Mouse (Mus musculus): ENCODE results near the gene Psmb3. TPM values are rescaled to one million over a fixed set of nuclear protein-coding genes. Genes with fewer than 3 reads are reported as not detected.

Psmb3 gene
- polyA plus RNA-seq, 1 experiment from 2014 or later, result 475 TPM

GRCm38 (mm10) chr11:97747773-97748172, 44.6 kb downstream of the Psmb3 start:
- WGBS, result 88% methylated on average over 8 of the region's 8 CpGs
- H3K27me3 ChIP-seq, result no peaks in the 10 kb centered on the region
- no peak overlapping the region for H3K4me3 ChIP-seq (replicated peaks)
- H3K36me3 ChIP-seq, result peaks cover 67% of the 10 kb centered on the region
- no peaks in the 10 kb centered on the region for H3K9me3 ChIP-seq (replicated peaks)
- H3K9ac ChIP-seq, result no peak overlapping the region
- peaks cover 13% of the 10 kb centered on the region for H3K4me1 ChIP-seq
- H3K27ac ChIP-seq, result no peak overlapping the region
- no peak for ATAC-seq (replicated peaks; ENCODE audit: low FRiP score)
- no peak overlapping the region for H3K4me2 ChIP-seq

- no peaks in the 10 kb centered on the region for H3K9me3 ChIP-seq (replicated peaks)
- WGBS, result 82% methylated on average over 5 of the region's 5 CpGs
- H3K9ac ChIP-seq, result no peak overlapping the region
- H3K4me1 ChIP-seq, result peaks cover 6% of the 10 kb centered on the region
- peaks cover 75% of the 10 kb centered on the region for H3K36me3 ChIP-seq
- ATAC-seq (replicated peaks; ENCODE audit: low FRiP score), result no peak
- H3K27me3 ChIP-seq, result no peaks in the 10 kb centered on the region
- H3K4me2 ChIP-seq, result no peak overlapping the region
- H3K27ac ChIP-seq, result no peak overlapping the region
- no peak overlapping the region for H3K4me3 ChIP-seq (replicated peaks)
Observed at GRCm38 (mm10) chr11:97748496-97748895, 45.3 kb downstream of the Psmb3 start.

GRCm38 (mm10) chr11:97753277-97753676, 50.1 kb downstream of the Psmb3 start:
- 92% methylated on average over 8 of the region's 8 CpGs for WGBS

GRCm38 (mm10) chr11:97758125-97758524, 54.9 kb downstream of the Psmb3 start:
- Histone ChIP-seq H3K9me3 (replicated peaks) (no peaks in the 10 kb centered on the region), H3K36me3 (peaks cover 90% of the 10 kb centered on the region), H3K4me1 (no peaks in the 10 kb centered on the region), H3K27ac (no peak overlapping the region), H3K4me3 (replicated peaks) (no peak overlapping the region), H3K9ac (no peak overlapping the region), H3K27me3 (no peaks in the 10 kb centered on the region), H3K4me2 (no peak overlapping the region)
- WGBS, result 98% methylated on average over 1 of the region's 1 CpGs
- ATAC-seq (replicated peaks; ENCODE audit: low FRiP score), result no peak

More at GRCm38 (mm10) chr11:97753277-97753676, 50.1 kb downstream of the Psmb3 start:
- Histone ChIP-seq H3K27me3 (no peaks in the 10 kb centered on the region), H3K36me3 (peaks cover 92% of the 10 kb centered on the region), H3K9ac (no peak overlapping the region), H3K4me3 (replicated peaks) (no peak overlapping the region), H3K4me1 (no peaks in the 10 kb centered on the region), H3K9me3 (replicated peaks) (no peaks in the 10 kb centered on the region), H3K4me2 (no peak overlapping the region), H3K27ac (no peak overlapping the region)
- ATAC-seq (replicated peaks; ENCODE audit: low FRiP score), result no peak

- Histone ChIP-seq H3K9me3 (replicated peaks) (no peaks in the 10 kb centered on the region), H3K27me3 (no peaks in the 10 kb centered on the region), H3K4me1 (no peaks in the 10 kb centered on the region), H3K4me3 (replicated peaks) (no peak overlapping the region), H3K27ac (no peak overlapping the region), H3K36me3 (peaks cover 86% of the 10 kb centered on the region), H3K9ac (no peak overlapping the region), H3K4me2 (no peak overlapping the region)
- 85% methylated on average over 6 of the region's 6 CpGs for WGBS
- ATAC-seq (replicated peaks; ENCODE audit: low FRiP score), result no peak
Observed at GRCm38 (mm10) chr11:97758942-97759341, 55.7 kb downstream of the Psmb3 start.

- Histone ChIP-seq H3K4me3 (replicated peaks) (no peak overlapping the region), H3K9ac (no peak overlapping the region), H3K4me1 (peaks cover 13% of the 10 kb centered on the region), H3K27me3 (no peaks in the 10 kb centered on the region), H3K9me3 (replicated peaks) (no peaks in the 10 kb centered on the region), H3K27ac (no peak overlapping the region), H3K4me2 (no peak overlapping the region), H3K36me3 (peaks cover 64% of the 10 kb centered on the region)
- no peak for ATAC-seq (replicated peaks; ENCODE audit: low FRiP score)
Observed at GRCm38 (mm10) chr11:97761638-97762037, 58.4 kb downstream of the Psmb3 start.

Small RNAs within 50 kb of the gene (microRNA-seq; reads per million reads assigned to microRNA genes)
- gene Gm24158 (not detected), gene Mir6927 (not detected), gene Mir8102 (not detected)

Other genes starting within 250 kb of the Psmb3 start
- 0.49 and 0.84 TPM in 2 replicates for gene 4933428G20Rik, start 203.1 kb upstream of the Psmb3 start, polyA plus RNA-seq (2015; fragmentation: Nextera tagmentation; extraction: Ambion mirVana)
- gene Srcin1, start 127.2 kb upstream of the Psmb3 start, polyA plus RNA-seq (2015; fragmentation: Nextera tagmentation; extraction: Ambion mirVana), result 0.83 and 0.85 TPM in 2 replicates
- 4.3 and 5.1 TPM in 2 replicates for gene Epop, start 73.7 kb upstream of the Psmb3 start, polyA plus RNA-seq (2015; fragmentation: Nextera tagmentation; extraction: Ambion mirVana)
- 2.8 and 3.9 TPM in 2 replicates for gene Mllt6, start 40.0 kb upstream of the Psmb3 start, polyA plus RNA-seq (2015; fragmentation: Nextera tagmentation; extraction: Ambion mirVana)
- gene Cisd3, start 17.6 kb upstream of the Psmb3 start, polyA plus RNA-seq (2015; fragmentation: Nextera tagmentation; extraction: Ambion mirVana), result 41.2 and 42.7 TPM in 2 replicates
- 13.2 and 16.6 TPM in 2 replicates for gene Pcgf2, start 2.9 kb upstream of the Psmb3 start, polyA plus RNA-seq (2015; fragmentation: Nextera tagmentation; extraction: Ambion mirVana)
- 1.8 and 1.9 TPM in 2 replicates for gene Pip4k2b, start 41.3 kb downstream of the Psmb3 start, polyA plus RNA-seq (2015; fragmentation: Nextera tagmentation; extraction: Ambion mirVana)
- 19.2 and 19.5 TPM in 2 replicates for gene Cwc25, start 63.2 kb downstream of the Psmb3 start, polyA plus RNA-seq (2015; fragmentation: Nextera tagmentation; extraction: Ambion mirVana)
- 0.62 and 0.67 TPM in 2 replicates for gene 1700001P01Rik, start 72.5 kb downstream of the Psmb3 start, polyA plus RNA-seq (2015; fragmentation: Nextera tagmentation; extraction: Ambion mirVana)
- gene Rpl23, start 79.0 kb downstream of the Psmb3 start, polyA plus RNA-seq (2015; fragmentation: Nextera tagmentation; extraction: Ambion mirVana), result 565 and 652 TPM in 2 replicates
- gene Lasp1, start 95.6 kb downstream of the Psmb3 start, polyA plus RNA-seq (2015; fragmentation: Nextera tagmentation; extraction: Ambion mirVana), result 104 and 108 TPM in 2 replicates
- gene B230217C12Rik, start 137.4 kb downstream of the Psmb3 start, polyA plus RNA-seq (2015; fragmentation: Nextera tagmentation; extraction: Ambion mirVana), result 7.4 and 7.5 TPM in 2 replicates
- gene Fbxo47, start 180.8 kb downstream of the Psmb3 start, polyA plus RNA-seq (2015; fragmentation: Nextera tagmentation; extraction: Ambion mirVana), result 0.48 and 0.73 TPM in 2 replicates